Mouse (Mus musculus) lung, embryonic 14.5 days (tissue): ENCODE data around the gene Mcm6. TPM values are rescaled to one million over a fixed set of nuclear protein-coding genes. Genes with fewer than 3 reads are reported as not detected.

Experiments used
- ATAC-seq: fragments of 200-750 bp; cut with Nextera tagmentation; 2 replicates; pipeline ENCODE4 v1.8.0; 2017; ENCODE audit warnings: mild to moderate bottlenecking, moderate TSS enrichment, moderate library complexity; ENCODE audit not compliant: insufficient read depth
- DNase-seq: peaks from one replicate; pipeline ENCODE4 v3.0.0-alpha.2; 2015
- H3K27ac ChIP-seq: fragments of 300-500 bp; sonication (generic); 2 replicates; pipeline ENCODE4 v1.5.1; 2014; ENCODE audit warnings: low read depth, mild to moderate bottlenecking, moderate library complexity
- H3K27me3 ChIP-seq: fragments of 300-500 bp; sonication (generic); 2 replicates; pipeline ENCODE4 v1.6.1; 2014; ENCODE audit warnings: low read length, control low read depth; ENCODE audit not compliant: insufficient read depth
- H3K36me3 ChIP-seq: fragments of 300-500 bp; sonication (generic); 2 replicates; pipeline ENCODE4 v1.6.1; 2014; ENCODE audit warnings: control low read depth; ENCODE audit not compliant: insufficient read depth
- H3K4me1 ChIP-seq: fragments of 300-500 bp; sonication (generic); 2 replicates; pipeline ENCODE4 v1.6.1; 2014; ENCODE audit warnings: antibody characterized with exemption, control low read depth; ENCODE audit not compliant: insufficient read depth
- H3K4me2 ChIP-seq: fragments of 300-500 bp; sonication (generic); 2 replicates; pipeline ENCODE4 v1.6.1; 2014; ENCODE audit warnings: mild to moderate bottlenecking
- H3K4me3 ChIP-seq: fragments of 300-500 bp; sonication (generic); 2 replicates; pipeline ENCODE4 v1.5.1; 2014; ENCODE audit warnings: low read depth, low read length
- H3K9ac ChIP-seq: fragments of 300-500 bp; sonication (generic); 2 replicates; pipeline ENCODE4 v1.6.1; 2014
- H3K9me3 ChIP-seq: fragments of 300-500 bp; sonication (generic); 2 replicates; pipeline ENCODE4 v1.6.1; 2016; ENCODE audit warnings: low read depth, low read length, control low read depth
- CTCF ChIP-seq: IDR thresholded peaks from 2 replicates; pipeline ENCODE4 v1.5.1; 2016; ENCODE audit warnings: antibody characterized with exemption, low read depth
- WGBS: fragments of 180-500 bp; shearing (Covaris S2); extraction: QIAGEN DNeasy Blood & Tissue Kit; methylation state at CpG from one replicate; pipeline ENCODE4 v1.1.7; 2014; 5-methylcytosine and 5-hydroxymethylcytosine counted together
- polyA plus RNA-seq: library from polyadenylated mRNA; unstranded; fragments of >200 nt; fragmentation: Nextera tagmentation; extraction: Ambion mirVana; gene quantifications from 2 replicates; pipeline ENCODE4 v1.2.1, GENCODE M21; 2014

Mcm6 gene
- polyA plus RNA-seq, result 300 and 304 TPM in 2 replicates

DNA sequence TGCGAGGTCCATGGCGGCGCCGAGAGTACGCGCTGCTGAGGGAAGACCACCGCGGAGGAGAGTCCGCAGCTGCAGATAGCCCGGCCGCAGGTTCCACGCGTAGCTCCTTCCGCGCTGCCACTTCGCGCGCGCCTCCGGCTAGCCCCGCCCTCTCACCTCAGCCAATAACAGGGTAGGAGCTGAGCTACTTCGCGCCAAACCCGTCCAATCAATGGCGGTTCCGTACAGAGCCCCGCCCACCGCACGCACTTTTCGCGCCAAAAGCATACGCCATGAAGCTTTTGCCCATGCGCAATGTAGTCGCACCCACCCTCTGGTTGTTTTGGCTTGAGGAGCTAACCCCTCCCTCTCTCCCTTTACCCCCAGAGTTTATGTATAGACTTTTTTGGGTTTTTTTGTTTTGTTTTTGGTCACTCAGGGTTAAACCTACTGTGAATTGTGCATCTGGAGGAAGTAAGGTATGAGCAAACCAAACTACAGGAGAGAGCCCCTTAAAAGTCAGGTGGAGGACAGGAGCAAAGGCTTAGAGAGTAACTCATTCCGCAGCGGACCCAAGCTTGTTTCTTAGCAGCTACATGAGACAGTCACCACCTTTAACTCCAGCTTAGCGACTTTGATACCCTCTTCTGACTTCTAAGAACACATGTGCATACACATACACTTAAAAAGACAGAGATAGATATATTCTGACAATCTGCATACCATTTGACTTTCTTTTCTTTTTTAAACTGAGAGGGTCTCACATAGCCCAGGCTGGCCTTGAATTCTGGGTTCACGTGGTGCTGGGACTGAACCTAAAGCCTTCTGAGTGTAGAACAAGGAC, at the start of gene Mcm6:
TSS of gene Mcm6 (minus strand) at position 111 of the 823 bp plus-strand sequence.
- peak within 1 kb of the TSS; percentile 82 for H3K4me3 ChIP-seq
- peak within 1 kb of the TSS; percentile 76 for H3K4me2 ChIP-seq
- H3K9me3 ChIP-seq, result no peaks in the 10 kb centered on the region
- H3K27me3 ChIP-seq, result no peaks in the 10 kb centered on the region
- H3K27ac ChIP-seq, result peak within 1 kb of the TSS; percentile 97
- peaks cover 44% of the 10 kb centered on the region for H3K36me3 ChIP-seq
- DNase-seq (peak; percentile 99), ATAC-seq (peak; percentile 99)
- H3K9ac ChIP-seq, result peak within 1 kb of the TSS; percentile 86
- peaks cover 14% of the 10 kb centered on the region; the same call in 1 of the 2 replicates for H3K4me1 ChIP-seq
- no peak for TF ChIP-seq CTCF
- WGBS, result 2% methylated on average over 38 of the region's 38 CpGs

- Histone ChIP-seq H3K36me3 (peaks cover 28% of the 10 kb centered on the region), H3K9ac (no peak overlapping the region), H3K27ac (no peak overlapping the region), H3K27me3 (no peaks in the 10 kb centered on the region), H3K4me3 (no peak overlapping the region), H3K4me2 (no peak overlapping the region), H3K9me3 (no peaks in the 10 kb centered on the region), H3K4me1 (no peaks in the 10 kb centered on the region)
- 28% methylated on average over 1 of the region's 1 CpGs for WGBS
- DNase-seq (no peak), ATAC-seq (no peak)
- no peak for TF ChIP-seq CTCF
Observed at GRCm38 (mm10) chr1:128406846-128407245, 47.4 kb upstream of the Mcm6 start.

DNA sequence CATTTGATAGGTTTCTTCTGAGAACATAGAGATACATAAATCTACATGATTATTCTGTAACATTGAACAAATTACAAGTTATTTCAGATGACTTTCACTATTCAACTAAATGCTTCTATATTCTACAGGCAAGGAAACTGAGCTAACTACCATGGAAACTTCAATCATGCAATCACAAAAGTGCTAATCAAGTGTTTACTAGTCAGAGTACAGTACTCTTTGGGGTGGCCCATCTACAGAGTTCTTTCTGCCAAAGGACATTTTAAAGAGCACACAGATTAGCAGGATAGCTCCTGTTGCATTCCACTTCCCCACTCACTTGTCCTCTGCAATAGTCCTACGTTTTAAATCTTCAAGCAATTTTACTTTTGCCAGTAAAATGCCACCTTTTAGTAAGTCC, 46.2 kb upstream of the Mcm6 start:
- Histone ChIP-seq H3K9ac (no peak overlapping the region), H3K27ac (0 out of 2 replicates have a peak overlapping the region, but pooled peaks have one; percentile 24), H3K9me3 (no peaks in the 10 kb centered on the region), H3K4me1 (no peaks in the 10 kb centered on the region), H3K36me3 (peaks cover 30% of the 10 kb centered on the region), H3K27me3 (no peaks in the 10 kb centered on the region), H3K4me3 (no peak overlapping the region), H3K4me2 (no peak overlapping the region)
- 63% methylated on average over 1 of the region's 1 CpGs for WGBS
- no peak for DNase-seq
- no peak for ATAC-seq
- no peak for TF ChIP-seq CTCF

- no peaks in the 10 kb centered on the region for H3K9me3 ChIP-seq
- ATAC-seq, result peak; percentile 89
- 0 out of 2 replicates have a peak, but pooled peaks have one; percentile 12 for TF ChIP-seq CTCF
- H3K4me1 ChIP-seq, result no peaks in the 10 kb centered on the region
- WGBS, result 40% methylated on average over 2 of the region's 2 CpGs
- no peaks in the 10 kb centered on the region for H3K27me3 ChIP-seq
- peak overlapping the region; percentile 13 for H3K27ac ChIP-seq
- H3K9ac ChIP-seq, result no peak overlapping the region
- peak; percentile 80 for DNase-seq
- H3K4me3 ChIP-seq, result no peak overlapping the region
- H3K4me2 ChIP-seq, result no peak overlapping the region
- H3K36me3 ChIP-seq, result peaks cover 33% of the 10 kb centered on the region
Observed at GRCm38 (mm10) chr1:128405041-128405481, 45.6 kb upstream of the Mcm6 start.

- WGBS, result 68% methylated on average over 2 of the region's 2 CpGs
- no peaks in the 10 kb centered on the region for H3K4me1 ChIP-seq
- ATAC-seq (no peak), DNase-seq (no peak)
- no peak overlapping the region for H3K4me2 ChIP-seq
- peaks cover 49% of the 10 kb centered on the region for H3K36me3 ChIP-seq
- H3K9me3 ChIP-seq, result no peaks in the 10 kb centered on the region
- H3K9ac ChIP-seq, result no peak overlapping the region
- H3K27ac ChIP-seq, result no peak overlapping the region
- H3K27me3 ChIP-seq, result no peaks in the 10 kb centered on the region
- no peak for TF ChIP-seq CTCF
- H3K4me3 ChIP-seq, result no peak overlapping the region
Observed at GRCm38 (mm10) chr1:128400926-128401325, 41.5 kb upstream of the Mcm6 start.

DNA sequence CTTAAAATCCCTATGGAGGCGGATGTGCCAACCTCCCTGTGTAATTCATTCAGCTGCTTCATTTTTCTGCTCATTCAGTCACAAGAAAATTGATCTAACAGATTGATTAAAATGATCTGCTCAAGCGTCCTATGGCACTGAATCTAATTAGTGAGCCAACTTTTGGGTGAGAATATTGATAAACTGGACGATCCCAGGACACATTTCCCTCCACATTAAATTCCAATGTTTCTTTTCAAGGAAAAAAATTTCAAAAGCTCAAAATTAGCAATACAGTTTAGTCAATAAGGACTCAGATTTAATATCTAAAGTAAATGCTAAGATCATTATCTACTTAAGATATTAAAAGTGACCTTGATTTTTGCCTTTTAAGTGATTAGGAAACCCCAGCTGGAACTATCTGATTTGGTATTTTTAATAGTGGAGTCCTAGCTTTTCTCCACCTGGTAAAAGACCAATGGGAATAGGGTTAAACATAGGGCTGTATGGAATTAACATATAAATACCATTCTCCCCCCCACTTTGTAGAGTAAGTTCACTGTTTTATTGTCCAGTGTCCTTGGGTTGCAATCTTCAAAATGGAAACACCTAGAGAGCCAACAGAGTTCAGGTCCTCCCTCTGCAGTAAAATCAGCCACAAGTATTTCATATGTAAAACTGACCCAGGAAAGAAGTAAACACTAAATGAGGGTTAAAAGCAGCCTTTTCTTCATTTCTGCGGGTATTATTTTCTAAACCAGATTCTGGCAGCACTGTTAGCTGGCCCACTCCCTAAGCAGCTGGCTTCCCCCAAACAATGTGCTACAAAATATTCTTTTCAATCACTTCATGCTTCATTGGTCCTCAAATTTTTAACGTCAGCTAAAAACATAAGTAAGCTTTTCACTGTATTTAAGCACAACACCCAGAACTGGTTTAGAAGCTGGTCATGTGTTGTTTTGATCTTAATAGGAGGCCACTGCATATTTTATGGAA, 40.8 kb upstream of the Mcm6 start:
- Histone ChIP-seq H3K9ac (no peak overlapping the region), H3K9me3 (no peaks in the 10 kb centered on the region), H3K4me1 (no peaks in the 10 kb centered on the region), H3K36me3 (peaks cover 49% of the 10 kb centered on the region), H3K27me3 (no peaks in the 10 kb centered on the region), H3K4me3 (no peak overlapping the region), H3K27ac (no peak overlapping the region), H3K4me2 (no peak overlapping the region)
- TF ChIP-seq CTCF, result no peak
- no peak for ATAC-seq
- DNase-seq, result no peak
- WGBS, result 71% methylated on average over 5 of the region's 5 CpGs
